28 mouse cellular contexts compared by ENCODE assay signal in genomic region chr4:145298846-145299245, GRCm38 (mm10). TPM values are rescaled to one million over a fixed set of nuclear protein-coding genes. Genes with fewer than 3 reads are reported as not detected.
"Had no signal": no experiment of that assay in that cellular context is flagged by ENCODE, and none has a peak within 500 bp of the region (broad histone marks: within the 10 kb centered on the region; RNA-seq: fewer than 3 reads in every experiment).

No protein-coding gene starts in this region.

- H3K4me2 ChIP-seq: embryonic facial prominence, embryonic 12.5 days; embryonic facial prominence, embryonic 13.5 days; embryonic facial prominence, embryonic 15.5 days; forebrain, embryonic 13.5 days; forebrain, embryonic 15.5 days had no signal

- H3K4me3 ChIP-seq: embryonic facial prominence, embryonic 10.5 days; embryonic facial prominence, embryonic 12.5 days; embryonic facial prominence, embryonic 13.5 days; embryonic facial prominence, embryonic 15.5 days; erythroblast, embryonic 14.5 days; forebrain, embryonic 10.5 days; forebrain, embryonic 13.5 days; forebrain, embryonic 15.5 days; gastrocnemius, adult 2 months; heart, adult 2 months; heart, embryonic 10.5 days had no signal

- H3K9me3 ChIP-seq: embryonic facial prominence, embryonic 10.5 days; embryonic facial prominence, embryonic 12.5 days; embryonic facial prominence, embryonic 13.5 days; embryonic facial prominence, embryonic 15.5 days; forebrain, embryonic 10.5 days; forebrain, embryonic 13.5 days; forebrain, embryonic 15.5 days; heart, embryonic 10.5 days had no signal

- DNase-seq: cerebellum, adult 9-10 months; cerebellum, adult 9-11 months; cerebellum, postnatal 10 days; cerebellum, postnatal 14 days; cerebellum, postnatal 25 days; cerebellum, postnatal 36 days; embryo, embryonic 11 days; gastrocnemius, adult 2 months; gastrocnemius, postnatal 10 days; gastrocnemius, postnatal 14 days; gastrocnemius, postnatal 25 days; gastrocnemius, postnatal 36 days; heart, adult 11 months; heart, adult 18-20 months; heart, adult 2 months had no signal

- H3K9ac ChIP-seq: embryonic facial prominence, embryonic 12.5 days; embryonic facial prominence, embryonic 13.5 days; embryonic facial prominence, embryonic 15.5 days; forebrain, embryonic 13.5 days; forebrain, embryonic 15.5 days had no signal

- H3K4me1 ChIP-seq: embryonic facial prominence, embryonic 10.5 days; embryonic facial prominence, embryonic 12.5 days; embryonic facial prominence, embryonic 13.5 days; embryonic facial prominence, embryonic 15.5 days; forebrain, embryonic 10.5 days; forebrain, embryonic 13.5 days; forebrain, embryonic 15.5 days; heart, embryonic 10.5 days had no signal

- H3K27me3 ChIP-seq: embryonic facial prominence, embryonic 12.5 days; embryonic facial prominence, embryonic 13.5 days; embryonic facial prominence, embryonic 15.5 days; forebrain, embryonic 13.5 days; forebrain, embryonic 15.5 days had no signal

- ATAC-seq: forebrain, embryonic 13.5 days; forebrain, embryonic 14.5 days; forebrain, embryonic 15.5 days; forebrain, embryonic 16.5 days had no signal

- H3K27ac ChIP-seq: embryonic facial prominence, embryonic 10.5 days; embryonic facial prominence, embryonic 12.5 days; embryonic facial prominence, embryonic 13.5 days; embryonic facial prominence, embryonic 15.5 days; forebrain, embryonic 10.5 days; forebrain, embryonic 13.5 days; forebrain, embryonic 15.5 days; gastrocnemius, adult 2 months; heart, adult 2 months; heart, embryonic 10.5 days had no signal

- H3K36me3 ChIP-seq: embryonic facial prominence, embryonic 10.5 days; embryonic facial prominence, embryonic 12.5 days; embryonic facial prominence, embryonic 13.5 days; embryonic facial prominence, embryonic 15.5 days; forebrain, embryonic 10.5 days; forebrain, embryonic 15.5 days; heart, embryonic 10.5 days had no signal

RNA-seq across cellular contexts. Expression of gene Tnfrsf8, which starts 16.1 kb away (rescaled TPM):
- total RNA-seq: gastrocnemius, adult 18-20 months had no signal
- polyA plus RNA-seq: embryonic facial prominence, embryonic 10.5 days; erythroblast, embryonic 14.5 days; forebrain, embryonic 11.5 days; heart, embryonic 10.5 days had no signal
